Mouse (Mus musculus): ENCODE results near the gene AI413582. TPM values are rescaled to one million over a fixed set of nuclear protein-coding genes. Genes with fewer than 3 reads are reported as not detected.

AI413582 gene
- polyA plus RNA-seq, 1 experiment from 2014 or later, result 16.7 TPM

DNA sequence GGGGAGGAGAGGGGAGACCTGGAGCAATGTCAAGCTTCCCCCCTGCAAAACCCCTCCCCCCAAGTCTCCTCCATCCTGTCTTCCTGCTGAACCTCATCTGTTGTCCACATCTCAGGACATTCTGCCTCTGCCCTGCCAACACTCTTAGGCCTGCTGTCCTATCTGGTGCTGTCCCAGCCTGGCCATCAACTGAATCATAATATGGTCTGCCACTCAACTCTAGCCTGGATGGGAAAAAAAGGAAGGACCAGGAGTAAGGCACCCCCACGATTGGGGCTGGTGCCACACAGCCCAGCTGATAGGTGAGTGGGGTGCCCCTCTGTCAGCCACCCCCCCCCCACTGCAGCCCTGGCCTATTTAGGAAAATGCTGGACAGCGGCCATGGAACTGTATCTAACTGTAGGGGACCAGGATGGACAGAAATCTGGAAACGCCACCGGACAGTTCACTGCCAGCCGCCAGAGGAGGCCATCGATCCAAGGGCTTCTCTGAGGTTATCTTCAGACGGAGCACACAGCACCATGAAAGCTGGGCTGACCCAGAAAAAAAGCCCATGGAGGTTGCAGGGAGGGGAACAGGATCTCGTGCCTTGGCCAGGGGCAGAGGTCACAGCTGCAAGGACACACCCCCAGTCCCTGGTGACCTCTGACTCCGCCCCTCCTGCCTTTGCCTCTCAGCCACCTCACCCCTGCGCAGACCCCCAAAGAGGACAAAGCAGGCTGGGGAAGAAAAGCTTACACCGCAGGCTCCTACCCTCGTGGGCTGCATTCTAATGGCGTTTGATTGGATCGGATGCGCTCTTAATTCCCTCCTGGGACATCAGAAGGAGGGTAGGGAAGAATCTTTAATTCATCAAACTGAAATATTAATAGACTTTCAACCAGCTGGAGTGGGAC is 46.6 kb downstream of the AI413582 start:
- DNase-seq, result no peak
- H3K27me3 ChIP-seq (ENCODE audit: insufficient read depth, low read length), result peaks cover 44% of the 10 kb centered on the region
- no peaks in the 10 kb centered on the region for H3K36me3 ChIP-seq (replicated peaks; ENCODE audit: insufficient read depth, low read length)
- 51% methylated on average over 15 of the region's 15 CpGs for WGBS (ENCODE audit: insufficient replicate concordance)
- ATAC-seq, result no peak
- no peak for TF ChIP-seq EP300 (IDR thresholded peaks at IDR 0.05; ENCODE audit: low read depth)
- TF ChIP-seq CTCF (IDR thresholded peaks at IDR 0.05; ENCODE audit: low read depth), result no peak
- H3K4me2 ChIP-seq (ENCODE audit: low read depth, low read length), result no peak overlapping the region
- H3K9me3 ChIP-seq (ENCODE audit: low read length), result no peaks in the 10 kb centered on the region
- H3K27ac ChIP-seq (ENCODE audit: low read depth), result no peak overlapping the region
- no peak overlapping the region for H3K9ac ChIP-seq (replicated peaks)
- no peak overlapping the region for H3K4me3 ChIP-seq (ENCODE audit: low read depth, low read length)
- H3K4me1 ChIP-seq (ENCODE audit: insufficient read depth), result no peaks in the 10 kb centered on the region

DNA sequence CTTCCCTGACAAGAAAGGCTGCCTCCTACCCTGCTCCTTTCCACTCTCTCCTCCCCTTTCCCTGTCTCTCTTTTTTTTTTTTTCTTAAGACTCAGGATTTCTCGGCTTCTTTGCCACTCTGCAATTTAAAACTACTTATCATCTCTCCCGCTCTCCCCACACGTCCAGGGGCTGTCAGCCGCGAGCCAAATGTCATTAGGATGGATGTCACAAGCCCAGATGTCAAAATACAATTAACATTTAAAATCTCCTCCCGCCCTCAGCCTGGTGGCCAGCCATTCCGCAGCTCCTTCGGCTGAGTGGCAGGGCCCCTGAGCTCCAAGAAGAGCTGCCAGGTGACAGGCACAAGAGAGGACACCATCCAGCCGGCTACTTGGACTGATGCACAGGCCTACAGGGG is 47.3 kb downstream of the AI413582 start:
- DNase-seq (no peak), ATAC-seq (no peak)
- Histone ChIP-seq H3K36me3 (replicated peaks; ENCODE audit: insufficient read depth, low read length) (no peaks in the 10 kb centered on the region), H3K27ac (ENCODE audit: low read depth) (no peak overlapping the region), H3K4me1 (ENCODE audit: insufficient read depth) (no peaks in the 10 kb centered on the region), H3K27me3 (ENCODE audit: insufficient read depth, low read length) (peaks cover 50% of the 10 kb centered on the region), H3K4me2 (ENCODE audit: low read depth, low read length) (no peak overlapping the region), H3K9me3 (ENCODE audit: low read length) (no peaks in the 10 kb centered on the region), H3K9ac (replicated peaks) (no peak overlapping the region), H3K4me3 (ENCODE audit: low read depth, low read length) (no peak overlapping the region)
- TF ChIP-seq EP300 (IDR thresholded peaks at IDR 0.05; ENCODE audit: low read depth) (no peak), CTCF (IDR thresholded peaks at IDR 0.05; ENCODE audit: low read depth) (no peak)
- 52% methylated on average over 9 of the region's 9 CpGs for WGBS (ENCODE audit: insufficient replicate concordance)

DNA sequence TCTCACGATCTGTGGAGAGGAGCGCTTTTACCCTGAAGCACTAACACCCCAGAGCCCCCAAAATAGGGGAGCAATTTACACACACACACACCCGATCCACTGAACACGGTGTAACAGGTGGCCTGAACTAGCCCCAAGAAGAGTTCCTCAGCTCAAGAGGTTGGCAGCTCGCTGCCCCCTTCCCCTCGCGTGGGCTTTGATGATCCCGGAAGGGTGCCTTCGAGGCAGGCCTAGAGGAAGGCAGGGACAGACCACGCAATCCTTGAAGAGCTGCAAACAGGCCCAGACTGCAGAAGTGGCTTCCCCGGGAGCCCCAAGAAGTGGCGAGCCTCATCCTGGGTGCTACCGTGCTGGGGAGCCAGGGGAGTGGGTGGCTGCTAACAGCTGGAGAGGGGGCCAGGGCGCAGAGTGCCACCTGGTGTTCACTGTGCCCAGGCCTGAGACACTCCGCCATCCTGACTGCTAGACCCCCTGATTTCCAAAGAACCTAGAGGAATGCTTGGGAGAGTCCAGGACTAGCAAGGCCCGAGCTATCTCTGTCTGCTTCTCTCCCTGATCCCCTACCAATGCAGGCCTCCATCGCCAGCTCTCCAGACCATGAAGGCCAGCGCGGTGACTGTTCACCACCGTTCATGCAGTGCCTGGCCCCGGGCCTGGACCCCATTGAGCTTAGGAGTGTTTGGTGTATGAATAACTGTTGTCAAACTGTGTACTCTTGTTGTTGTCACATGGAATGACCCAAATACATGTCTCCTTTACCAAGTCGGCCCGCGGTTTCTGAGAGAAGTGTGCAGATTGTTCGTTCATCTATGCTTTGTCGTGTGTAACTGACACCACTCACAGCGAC is 51.4 kb downstream of the AI413582 start:
- H3K4me1 ChIP-seq (ENCODE audit: insufficient read depth), result peaks cover 7% of the 10 kb centered on the region; the same call in 1 of the 2 replicates
- no peaks in the 10 kb centered on the region for H3K9me3 ChIP-seq (ENCODE audit: low read length)
- H3K4me2 ChIP-seq (ENCODE audit: low read depth, low read length), result no peak overlapping the region
- H3K27me3 ChIP-seq (ENCODE audit: insufficient read depth, low read length), result peaks cover 67% of the 10 kb centered on the region
- H3K9ac ChIP-seq (replicated peaks), result no peak overlapping the region
- no peak for DNase-seq
- H3K27ac ChIP-seq (ENCODE audit: low read depth), result no peak overlapping the region
- H3K4me3 ChIP-seq (ENCODE audit: low read depth, low read length), result no peak overlapping the region
- TF ChIP-seq EP300 (IDR thresholded peaks at IDR 0.05; ENCODE audit: low read depth) (no peak), CTCF (IDR thresholded peaks at IDR 0.05; ENCODE audit: low read depth) (peak; percentile 33; the same call in 1 of the 2 replicates)
- WGBS (ENCODE audit: insufficient replicate concordance), result 34% methylated on average over 25 of the region's 27 CpGs
- ATAC-seq, result no peak
- no peaks in the 10 kb centered on the region for H3K36me3 ChIP-seq (replicated peaks; ENCODE audit: insufficient read depth, low read length)

Other genes starting within 250 kb of the AI413582 start
- not detected in 2 replicates for gene Grm4, start 44.4 kb downstream of the AI413582 start, polyA plus RNA-seq (2015; fragmentation: Nextera tagmentation; extraction: Ambion mirVana)
- gene Hmga1, start 9.3 kb downstream of the AI413582 start, polyA plus RNA-seq (2015; fragmentation: Nextera tagmentation; extraction: Ambion mirVana), result 64.0 and 64.9 TPM in 2 replicates
- 17.9 and 20.2 TPM in 2 replicates for gene Nudt3, start 57.7 kb upstream of the AI413582 start, polyA plus RNA-seq (2015; fragmentation: Nextera tagmentation; extraction: Ambion mirVana)
- not detected in 2 replicates for gene RPS10-NUDT3, start 69.5 kb upstream of the AI413582 start, polyA plus RNA-seq (2015; fragmentation: Nextera tagmentation; extraction: Ambion mirVana)
- 523 and 535 TPM in 2 replicates for gene Rps10, start 70.9 kb upstream of the AI413582 start, polyA plus RNA-seq (2015; fragmentation: Nextera tagmentation; extraction: Ambion mirVana)
- 0.27 and 0.29 TPM in 2 replicates for gene Pacsin1, start 89.8 kb upstream of the AI413582 start, polyA plus RNA-seq (2015; fragmentation: Nextera tagmentation; extraction: Ambion mirVana)
- 0.08 TPM in 1 of 2 replicates, not detected in the other for gene Spdef, start 163.2 kb upstream of the AI413582 start, polyA plus RNA-seq (2015; fragmentation: Nextera tagmentation; extraction: Ambion mirVana)